Mouse (Mus musculus) colon, adult 2 months (tissue): ENCODE results near the gene Mrgprd. TPM values are rescaled to one million over a fixed set of nuclear protein-coding genes. Genes with fewer than 3 reads are reported as not detected.

Source experiments
- polyA plus RNA-seq: library from polyadenylated mRNA; depleted of rRNA; stranded (reverse); fragments of >200 nt; gene quantifications from 2 replicates; pipeline ENCODE4 v1.2.3, GENCODE M21; 2012; rRNA removed

Gene Mrgprd
- polyA plus RNA-seq = not detected in 2 replicates

GRCm38 (mm10) chr7:145314785-145315411, at the start of gene Mrgprd:
Mrgprd (plus strand) TSS chr7:145314835.

GRCm38 (mm10) chr7:145283487-145284187, 31.0 kb upstream of the Mrgprd start, which contains the start of gene Tpcn2:
Tpcn2 (minus strand) TSS chr7:145284011.

GRCm38 (mm10) chr7:145300321-145301007, 14.2 kb upstream of the Mrgprd start, which contains the start of gene Mrgprf:
Mrgprf (plus strand) TSS chr7:145300828.

Other genes with a start within 250 kb of the Mrgprd start
- gene 1810010D01Rik, start 106.7 kb upstream of the Mrgprd start, polyA plus RNA-seq = 31.3 and 32.0 TPM in 2 replicates
- gene Tpcn2, start 30.8 kb upstream of the Mrgprd start, polyA plus RNA-seq = 22.2 and 26.0 TPM in 2 replicates
- gene Mrgprf, start 14.0 kb upstream of the Mrgprd start, polyA plus RNA-seq = 36.3 and 85.7 TPM in 2 replicates